20 mouse cellular contexts compared by ENCODE assay signal in the genomic region with DNA sequence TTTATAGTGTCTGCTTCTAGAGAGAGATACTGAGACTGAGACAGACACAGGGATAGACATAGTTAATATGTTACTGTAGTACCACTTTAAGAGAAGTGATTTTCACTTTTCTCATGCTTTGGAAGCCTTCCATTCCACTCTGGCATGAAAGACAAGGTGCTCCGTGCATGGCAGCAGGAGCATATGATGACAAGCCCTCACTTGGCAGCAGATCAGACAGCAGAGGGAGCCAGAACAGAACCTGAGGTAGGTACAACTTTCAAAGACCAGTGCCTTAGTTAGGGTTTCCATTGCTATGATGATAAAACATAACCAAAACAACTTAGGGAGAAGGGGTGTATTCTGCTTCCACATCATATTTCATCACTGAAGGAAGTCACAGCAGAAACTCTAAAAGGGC. TPM values are rescaled to one million over a fixed set of nuclear protein-coding genes. Genes with fewer than 3 reads are reported as not detected.
DNase-seq lines count a peak whose midpoint lies in the region; ATAC-seq and TF ChIP-seq lines count a peak whose summit lies in the region.
"Had no signal": no experiment of that assay in that cellular context is flagged by ENCODE, and none has a peak within 500 bp of the region (broad histone marks: within the 10 kb centered on the region; RNA-seq: fewer than 3 reads in every experiment).

No protein-coding gene starts in this region.

- no peak overlapping the region for H3K27ac ChIP-seq in kidney, embryonic 15.5 days
- H3K27ac ChIP-seq: limb, embryonic 15.5 days; neural tube, embryonic 13.5 days had no signal

- WGBS in kidney, embryonic 15.5 days = 53% methylated on average over 1 of the region's 1 CpGs

- TF ChIP-seq CTCF in brain, embryonic 14.5 days (IDR thresholded peaks at IDR 0.05; ENCODE audit: borderline replicate concordance, extremely low read depth, insufficient read depth, insufficient read length) = no peak

- H3K36me3 ChIP-seq in kidney, embryonic 15.5 days = no peaks in the 10 kb centered on the region
- H3K36me3 ChIP-seq: limb, embryonic 15.5 days; neural tube, embryonic 13.5 days had no signal

- no peaks in the 10 kb centered on the region for H3K27me3 ChIP-seq in kidney, embryonic 15.5 days
- H3K27me3 ChIP-seq: limb, embryonic 15.5 days; megakaryocyte, embryonic 14.5 days; neural tube, embryonic 13.5 days had no signal

- H3K4me1 ChIP-seq in kidney, embryonic 15.5 days = no peaks in the 10 kb centered on the region
- H3K4me1 ChIP-seq: limb, embryonic 15.5 days; megakaryocyte, embryonic 14.5 days; neural tube, embryonic 13.5 days had no signal

- TF ChIP-seq POLR2A in brain, embryonic 14.5 days (IDR thresholded peaks at IDR 0.05; ENCODE audit: borderline replicate concordance, extremely low read depth, insufficient read depth, insufficient read length, poor library complexity, severe bottlenecking) = no peak

- no peak overlapping the region for H3K4me3 ChIP-seq in kidney, embryonic 15.5 days (replicated peaks)
- H3K4me3 ChIP-seq: limb, embryonic 15.5 days; megakaryocyte, embryonic 14.5 days; neural tube, embryonic 13.5 days had no signal

- no peak overlapping the region for H3K9ac ChIP-seq in kidney, embryonic 15.5 days
- H3K9ac ChIP-seq: limb, embryonic 15.5 days; neural tube, embryonic 13.5 days had no signal

- H3K4me2 ChIP-seq in kidney, embryonic 15.5 days = no peak overlapping the region
- H3K4me2 ChIP-seq: limb, embryonic 15.5 days; neural tube, embryonic 13.5 days had no signal

- no peaks in the 10 kb centered on the region; the same call in 1 of the 2 replicates for H3K9me3 ChIP-seq in kidney, embryonic 15.5 days (replicated peaks)
- H3K9me3 ChIP-seq: limb, embryonic 15.5 days; neural tube, embryonic 13.5 days had no signal

- ATAC-seq in kidney, embryonic 15.5 days (replicated peaks; ENCODE audit: low FRiP score) = no peak
- ATAC-seq: lung, postnatal 0 days had no signal

- DNase-seq in kidney, adult 11 months = peak; percentile 62
- DNase-seq in brain, embryonic 14.5 days (ENCODE audit: low read depth) = peak; percentile 14
- peak; percentile 5 for DNase-seq in cerebellum, adult 9-10 months
- DNase-seq in kidney, postnatal 10 days = peak; percentile 32
- no peak for DNase-seq in spleen, adult 12 weeks (ENCODE audit: low spot score)
- no peak for DNase-seq in adrenal gland, postnatal 10 days
- DNase-seq: adrenal gland, postnatal 36 days; gastrocnemius, postnatal 25 days; right cerebral cortex, postnatal 4 days had no signal

RNA-seq across cellular contexts. Expression of gene Ces2h, which starts 22.4 kb away (rescaled TPM):
- not detected in 2 replicates for polyA plus RNA-seq in kidney, embryonic 15.5 days (2015; fragmentation: Nextera tagmentation; extraction: Ambion mirVana)
- not detected in 2 replicates for polyA plus RNA-seq in brain, embryonic 14.5 days (2012; rRNA removed)
- 1 to 10 TPM in 1 of 2 experiments, under 1 TPM in 1; 0.85 to 2.1 TPM for total RNA-seq in adrenal gland, postnatal 10 days (2021)
- total RNA-seq: adrenal gland, postnatal 36 days; gastrocnemius, postnatal 25 days; heart, postnatal 25 days; left cerebral cortex, postnatal 10 days had no signal
- polyA plus RNA-seq: embryonic facial prominence, embryonic 11.5 days; frontal cortex, adult 2 months; limb, embryonic 15.5 days; lung, postnatal 0 days; neural tube, embryonic 13.5 days; stomach, embryonic 14.5 days; thymus, postnatal 0 days had no signal

RNA-seq across cellular contexts. Expression of gene Ces3a, which starts 25.3 kb away (rescaled TPM):
- polyA plus RNA-seq in kidney, embryonic 15.5 days (2015; fragmentation: Nextera tagmentation; extraction: Ambion mirVana) = not detected in 2 replicates
- polyA plus RNA-seq in brain, embryonic 14.5 days (2012; rRNA removed) = not detected in 2 replicates
- 10 to 100 TPM; 40.6 to 68.1 TPM for total RNA-seq in adrenal gland, postnatal 10 days (2021)
- total RNA-seq: gastrocnemius, postnatal 25 days; heart, postnatal 25 days; left cerebral cortex, postnatal 10 days had no signal
- polyA plus RNA-seq: embryonic facial prominence, embryonic 11.5 days; frontal cortex, adult 2 months; limb, embryonic 15.5 days; lung, postnatal 0 days; neural tube, embryonic 13.5 days; stomach, embryonic 14.5 days had no signal

Comparison
In these comparisons a context has a peak if more than half of its experiments do, and no peak if none do; other contexts are left out.
1. DNase-seq: peak in kidney, adult 11 months (single experiment), brain, embryonic 14.5 days (single experiment), cerebellum, adult 9-10 months (single experiment) and kidney, postnatal 10 days (single experiment); none in spleen, adult 12 weeks (single experiment) and adrenal gland, postnatal 10 days (single experiment).